Mouse (Mus musculus): ENCODE data around the gene Hoxb6.

DNA sequence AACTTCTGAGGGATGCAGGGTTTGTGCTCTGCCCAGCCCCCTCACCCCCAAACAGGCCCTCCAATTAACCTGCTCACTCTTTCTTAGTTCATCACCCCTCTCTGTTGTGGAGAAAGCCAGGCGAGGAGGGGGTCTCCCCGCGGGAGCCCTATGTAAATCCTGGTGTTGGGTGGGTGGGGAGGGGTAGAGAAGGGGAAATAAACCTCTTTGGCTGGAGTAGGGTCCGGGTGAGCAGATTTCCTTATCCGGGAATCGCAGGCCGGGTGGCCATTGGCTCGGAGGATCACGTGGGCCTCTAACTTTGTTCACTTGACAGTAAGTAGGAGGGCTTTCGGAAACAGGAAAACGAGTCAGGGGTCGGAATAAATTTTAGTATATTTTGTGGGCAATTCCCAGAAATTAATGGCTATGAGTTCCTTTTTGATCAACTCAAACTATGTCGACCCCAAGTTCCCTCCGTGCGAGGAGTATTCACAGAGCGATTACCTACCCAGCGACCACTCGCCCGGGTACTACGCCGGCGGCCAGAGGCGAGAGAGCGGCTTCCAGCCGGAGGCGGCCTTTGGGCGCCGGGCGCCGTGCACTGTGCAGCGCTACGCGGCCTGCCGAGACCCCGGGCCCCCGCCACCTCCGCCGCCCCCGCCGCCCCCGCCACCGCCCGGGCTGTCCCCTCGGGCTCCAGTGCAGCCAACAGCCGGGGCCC is 26.2 kb downstream of the Hoxb6 start:
- TF ChIP-seq CTCF (conservative IDR thresholded peaks at IDR 0.05; ENCODE audit: insufficient read depth, insufficient read length, low read depth, low read length) (no peak), POLR2A (IDR thresholded peaks at IDR 0.05; ENCODE audit: low read depth, low read length) (no peak)

Measured in kidney, adult 2 months (tissue).